Mouse (Mus musculus): ENCODE measurements around the gene Lsm6. TPM values are rescaled to one million over a fixed set of nuclear protein-coding genes. Genes with fewer than 3 reads are reported as not detected.

Gene Lsm6
- total and polyA plus RNA-seq, 3 experiments = 60.0 to 186 (median 67.7) TPM

GRCm38 (mm10) chr8:78857421-78857820 is 36.5 kb upstream of the Lsm6 start:
- H3K4me2 ChIP-seq (ENCODE audit: insufficient read depth, low read depth, poor library complexity, severe bottlenecking) = no peak overlapping the region
- H3K27ac ChIP-seq (ENCODE audit: insufficient read depth, low read depth) = no peak overlapping the region
- no peak overlapping the region for H3K4me3 ChIP-seq (replicated peaks in 1 of 3; ENCODE audit: low read depth in 2 of 3, low read length in 2 of 3, poor library complexity in 1 of 3)
- no peaks in the 10 kb centered on the region for H3K9me3 ChIP-seq (replicated peaks; ENCODE audit: low read length)
- in situ Hi-C loops (cut with MboI; ENCODE audit: low pct_ligation_motif_present, low pct_unique_long_range_greater_than_20kb, low sequenced_read_pairs) (no loop called here), dilution Hi-C loops (cut with MboI; ENCODE audit: extremely low pct_ligation_motif_present, extremely low pct_unique_long_range_greater_than_20kb, low sequenced_read_pairs) (no loop called here)
- no peaks in the 10 kb centered on the region for H3K27me3 ChIP-seq (replicated peaks)
- no peak for DNase-seq (ENCODE audit: extremely low read depth)
- H3K36me3 ChIP-seq (replicated peaks in 1 of 2; ENCODE audit: control insufficient read depth in 1 of 2, insufficient read depth in 1 of 2, low read length in 1 of 2) = no peaks in the 10 kb centered on the region
- TF ChIP-seq ZC3H11A (IDR thresholded peaks at IDR 0.05; ENCODE audit: low read depth, low read length) (no peak), POLR2A (IDR thresholded peaks at IDR 0.05; ENCODE audit: low read depth, low read length) (no peak), ZKSCAN1 (IDR thresholded peaks at IDR 0.05; ENCODE audit: borderline replicate concordance, low read depth, low read length) (no peak), MAFK (IDR thresholded peaks at IDR 0.05; ENCODE audit: insufficient replicate concordance, low read length) (no peak), MAZ (IDR thresholded peaks at IDR 0.05; ENCODE audit: low read depth, low read length) (no peak), E2F4 (IDR thresholded peaks at IDR 0.05; ENCODE audit: insufficient replicate concordance, low read depth, low read length) (no peak), JUN (IDR thresholded peaks at IDR 0.05; ENCODE audit: insufficient read depth, low read depth, low read length) (no peak), GABPA (IDR thresholded peaks at IDR 0.05; ENCODE audit: insufficient replicate concordance, low read depth, low read length) (no peak), ZNF384 (IDR thresholded peaks at IDR 0.05; ENCODE audit: low read depth, low read length) (no peak), MYC (IDR thresholded peaks at IDR 0.05; ENCODE audit: low read depth, low read length) (no peak), ETS1 (conservative IDR thresholded peaks at IDR 0.05; ENCODE audit: low read depth, low read length) (no peak), POLR2AphosphoS2 (IDR thresholded peaks at IDR 0.05; ENCODE audit: low read depth, low read length) (no peak), USF2 (conservative IDR thresholded peaks at IDR 0.05; ENCODE audit: low read depth, low read length) (no peak), SIN3A (IDR thresholded peaks at IDR 0.05; ENCODE audit: low read length) (no peak)
- H3K9ac ChIP-seq (ENCODE audit: insufficient read depth, low read depth) = no peak overlapping the region
- H3K4me1 ChIP-seq (ENCODE audit: control insufficient read depth in 1 of 2, insufficient read depth in 2 of 2) = no peaks in the 10 kb centered on the region
- H3K79me2 ChIP-seq (replicated peaks; ENCODE audit: control insufficient read depth, extremely low read depth, insufficient read depth, poor library complexity, severe bottlenecking) = no peaks in the 10 kb centered on the region

GRCm38 (mm10) chr8:78852279-78852678 is 31.3 kb upstream of the Lsm6 start:
- in situ Hi-C loops (cut with MboI; ENCODE audit: low pct_ligation_motif_present, low pct_unique_long_range_greater_than_20kb, low sequenced_read_pairs) (no loop called here), dilution Hi-C loops (cut with MboI; ENCODE audit: extremely low pct_ligation_motif_present, extremely low pct_unique_long_range_greater_than_20kb, low sequenced_read_pairs) (no loop called here)
- Histone ChIP-seq H3K4me1 (ENCODE audit: control insufficient read depth in 1 of 2, insufficient read depth in 2 of 2) (no peaks in the 10 kb centered on the region), H3K9ac (ENCODE audit: insufficient read depth, low read depth) (no peak overlapping the region), H3K27me3 (replicated peaks) (no peaks in the 10 kb centered on the region), H3K4me3 (replicated peaks in 1 of 3; ENCODE audit: low read depth in 2 of 3, low read length in 2 of 3, poor library complexity in 1 of 3) (no peak overlapping the region), H3K9me3 (replicated peaks; ENCODE audit: low read length) (no peaks in the 10 kb centered on the region), H3K79me2 (replicated peaks; ENCODE audit: control insufficient read depth, extremely low read depth, insufficient read depth, poor library complexity, severe bottlenecking) (no peaks in the 10 kb centered on the region), H3K27ac (ENCODE audit: insufficient read depth, low read depth) (no peak overlapping the region), H3K4me2 (ENCODE audit: insufficient read depth, low read depth, poor library complexity, severe bottlenecking) (no peak overlapping the region), H3K36me3 (replicated peaks in 1 of 2; ENCODE audit: control insufficient read depth in 1 of 2, insufficient read depth in 1 of 2, low read length in 1 of 2) (no peaks in the 10 kb centered on the region)
- no peak for DNase-seq (ENCODE audit: extremely low read depth)
- TF ChIP-seq NRF1 (IDR thresholded peaks at IDR 0.05; ENCODE audit: low read depth, low read length) (no peak), EP300 (IDR thresholded peaks at IDR 0.05; ENCODE audit: low read length) (no peak), JUN (IDR thresholded peaks at IDR 0.05; ENCODE audit: insufficient read depth, low read depth, low read length) (no peak), TBP (conservative IDR thresholded peaks at IDR 0.05; ENCODE audit: low read depth, low read length) (no peak), ZC3H11A (IDR thresholded peaks at IDR 0.05; ENCODE audit: low read depth, low read length) (no peak), JUND (conservative IDR thresholded peaks at IDR 0.05; ENCODE audit: low read depth, low read length) (no peak), CHD2 (IDR thresholded peaks at IDR 0.05; ENCODE audit: low read length) (no peak)
